Mouse (Mus musculus): Measurements from ENCODE around the gene Kcnk4. TPM values are rescaled to one million over a fixed set of nuclear protein-coding genes. Genes with fewer than 3 reads are reported as not detected.

Kcnk4 gene
- polyA plus RNA-seq, 1 experiment from 2014 or later, result 0.95 TPM

- Histone ChIP-seq H3K9me3 (replicated peaks; ENCODE audit: control insufficient read depth, low read length) (no peaks in the 10 kb centered on the region), H3K4me1 (ENCODE audit: control insufficient read depth, insufficient read depth, low read length) (peaks cover 34% of the 10 kb centered on the region), H3K4me3 (ENCODE audit: low read length) (peak overlapping the region; percentile 61), H3K4me2 (ENCODE audit: low read depth, low read length) (peak overlapping the region; percentile 63), H3K27me3 (ENCODE audit: control insufficient read depth, insufficient read depth, low read length) (no peaks in the 10 kb centered on the region), H3K27ac (ENCODE audit: low read length) (no peak overlapping the region), H3K9ac (ENCODE audit: low read length) (peak overlapping the region; percentile 76), H3K36me3 (ENCODE audit: control insufficient read depth, insufficient read depth) (peaks cover 12% of the 10 kb centered on the region)
- 1% methylated on average over 20 of the region's 20 CpGs for WGBS
- ATAC-seq (replicated peaks; ENCODE audit: extremely low read depth, insufficient read depth, low FRiP score), result no peak; the same call in 1 of the 2 replicates
Observed at GRCm38 (mm10) chr19:6969291-6969664, 35.0 kb upstream of the Kcnk4 start.

DNA sequence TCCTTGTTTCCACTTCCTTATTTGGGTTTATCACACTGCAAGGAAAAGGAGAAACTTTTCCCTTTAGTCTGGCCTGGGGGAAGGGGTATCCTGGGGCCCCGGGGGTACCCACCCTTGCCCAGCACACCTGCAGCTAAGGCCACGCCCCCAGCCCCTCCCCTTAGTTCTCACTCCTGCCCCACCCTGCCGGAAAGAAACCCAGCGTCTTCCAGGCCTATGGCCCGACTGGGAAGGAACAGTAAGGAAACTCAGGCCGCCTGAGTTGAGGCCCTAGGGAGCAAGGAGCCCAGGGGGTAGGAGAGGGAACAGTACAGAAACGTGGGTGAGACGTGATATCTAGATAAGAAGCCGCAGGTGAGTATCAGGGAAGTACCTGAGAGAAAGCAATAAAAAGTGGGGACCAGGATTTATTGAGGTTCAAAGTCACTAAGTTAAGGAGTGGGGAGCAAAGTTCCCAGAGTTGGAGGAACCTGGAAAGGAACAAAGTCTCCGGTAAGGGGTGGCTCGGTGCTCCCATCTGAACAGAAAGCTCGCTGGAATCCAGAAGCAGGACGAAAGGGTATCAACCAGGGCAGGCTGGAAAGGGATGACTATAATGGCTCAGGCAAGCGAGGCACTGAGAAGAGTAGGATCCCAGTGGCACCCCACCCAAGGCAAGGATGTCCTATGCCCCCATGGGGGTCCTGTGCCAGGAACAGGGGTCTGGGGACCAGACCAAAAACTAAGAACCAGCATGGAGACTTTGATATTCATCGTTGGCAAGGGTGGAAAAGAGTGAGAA, 34.4 kb upstream of the Kcnk4 start:
- Histone ChIP-seq H3K4me3 (ENCODE audit: low read length) (peak overlapping the region; percentile 61), H3K27ac (ENCODE audit: low read length) (no peak overlapping the region), H3K4me1 (ENCODE audit: control insufficient read depth, insufficient read depth, low read length) (peaks cover 29% of the 10 kb centered on the region), H3K9ac (ENCODE audit: low read length) (peak overlapping the region; percentile 76), H3K27me3 (ENCODE audit: control insufficient read depth, insufficient read depth, low read length) (no peaks in the 10 kb centered on the region), H3K4me2 (ENCODE audit: low read depth, low read length) (peak overlapping the region; percentile 63), H3K9me3 (replicated peaks; ENCODE audit: control insufficient read depth, low read length) (no peaks in the 10 kb centered on the region), H3K36me3 (ENCODE audit: control insufficient read depth, insufficient read depth) (peaks cover 14% of the 10 kb centered on the region)
- no peak for ATAC-seq (replicated peaks; ENCODE audit: extremely low read depth, insufficient read depth, low FRiP score)
- 16% methylated on average over 15 of the region's 15 CpGs for WGBS

GRCm38 (mm10) chr19:6956461-6956860, 22.1 kb upstream of the Kcnk4 start:
- Histone ChIP-seq H3K4me1 (ENCODE audit: control insufficient read depth, insufficient read depth, low read length) (peaks cover 36% of the 10 kb centered on the region), H3K27ac (ENCODE audit: low read length) (no peak overlapping the region)

GRCm38 (mm10) chr19:6955424-6955823, 21.1 kb upstream of the Kcnk4 start:
- H3K27me3 ChIP-seq (ENCODE audit: control insufficient read depth, insufficient read depth, low read length), result no peaks in the 10 kb centered on the region
- H3K9ac ChIP-seq (ENCODE audit: low read length), result peak overlapping the region; percentile 41; the same call in 1 of the 2 replicates
- no peak overlapping the region for H3K4me3 ChIP-seq (ENCODE audit: low read length)
- peak; percentile 8; the same call in 1 of the 2 replicates for ATAC-seq (replicated peaks; ENCODE audit: extremely low read depth, insufficient read depth, low FRiP score)
- peaks cover 37% of the 10 kb centered on the region for H3K4me1 ChIP-seq (ENCODE audit: control insufficient read depth, insufficient read depth, low read length)
- peak overlapping the region; percentile 36; the same call in 1 of the 2 replicates for H3K27ac ChIP-seq (ENCODE audit: low read length)
- no peak overlapping the region for H3K4me2 ChIP-seq (ENCODE audit: low read depth, low read length)
- 52% methylated on average over 7 of the region's 7 CpGs for WGBS
- no peaks in the 10 kb centered on the region for H3K9me3 ChIP-seq (replicated peaks; ENCODE audit: control insufficient read depth, low read length)
- peaks cover 30% of the 10 kb centered on the region for H3K36me3 ChIP-seq (ENCODE audit: control insufficient read depth, insufficient read depth)

More at GRCm38 (mm10) chr19:6956461-6956860, 22.1 kb upstream of the Kcnk4 start:
- no peak overlapping the region for H3K9ac ChIP-seq (ENCODE audit: low read length)
- H3K4me2 ChIP-seq (ENCODE audit: low read depth, low read length), result no peak overlapping the region
- H3K9me3 ChIP-seq (replicated peaks; ENCODE audit: control insufficient read depth, low read length), result no peaks in the 10 kb centered on the region
- 80% methylated on average over 10 of the region's 10 CpGs for WGBS
- H3K36me3 ChIP-seq (ENCODE audit: control insufficient read depth, insufficient read depth), result peaks cover 30% of the 10 kb centered on the region
- ATAC-seq (replicated peaks; ENCODE audit: extremely low read depth, insufficient read depth, low FRiP score), result no peak
- no peaks in the 10 kb centered on the region for H3K27me3 ChIP-seq (ENCODE audit: control insufficient read depth, insufficient read depth, low read length)
- H3K4me3 ChIP-seq (ENCODE audit: low read length), result no peak overlapping the region

- no peak overlapping the region for H3K27ac ChIP-seq (ENCODE audit: low read length)
- ATAC-seq (replicated peaks; ENCODE audit: extremely low read depth, insufficient read depth, low FRiP score), result no peak
- WGBS, result 51% methylated on average over 9 of the region's 9 CpGs
- H3K4me2 ChIP-seq (ENCODE audit: low read depth, low read length), result no peak overlapping the region
- H3K36me3 ChIP-seq (ENCODE audit: control insufficient read depth, insufficient read depth), result peaks cover 17% of the 10 kb centered on the region
- H3K9ac ChIP-seq (ENCODE audit: low read length), result no peak overlapping the region
- H3K4me3 ChIP-seq (ENCODE audit: low read length), result no peak overlapping the region
- H3K9me3 ChIP-seq (replicated peaks; ENCODE audit: control insufficient read depth, low read length), result no peaks in the 10 kb centered on the region
- H3K4me1 ChIP-seq (ENCODE audit: control insufficient read depth, insufficient read depth, low read length), result peaks cover 43% of the 10 kb centered on the region
- H3K27me3 ChIP-seq (ENCODE audit: control insufficient read depth, insufficient read depth, low read length), result no peaks in the 10 kb centered on the region
Observed at GRCm38 (mm10) chr19:6954046-6954445, 19.7 kb upstream of the Kcnk4 start.

GRCm38 (mm10) chr19:6952712-6953037, 18.4 kb upstream of the Kcnk4 start:
- WGBS, result 5% methylated on average over 3 of the region's 3 CpGs
- H3K9ac ChIP-seq (ENCODE audit: low read length), result peak overlapping the region; percentile 89
- no peak for ATAC-seq (replicated peaks; ENCODE audit: extremely low read depth, insufficient read depth, low FRiP score)
- H3K4me3 ChIP-seq (ENCODE audit: low read length), result peak overlapping the region; percentile 86
- peaks cover 10% of the 10 kb centered on the region for H3K36me3 ChIP-seq (ENCODE audit: control insufficient read depth, insufficient read depth)
- no peaks in the 10 kb centered on the region for H3K27me3 ChIP-seq (ENCODE audit: control insufficient read depth, insufficient read depth, low read length)
- H3K27ac ChIP-seq (ENCODE audit: low read length), result peak overlapping the region; percentile 100
- H3K9me3 ChIP-seq (replicated peaks; ENCODE audit: control insufficient read depth, low read length), result no peaks in the 10 kb centered on the region
- peaks cover 43% of the 10 kb centered on the region for H3K4me1 ChIP-seq (ENCODE audit: control insufficient read depth, insufficient read depth, low read length)
- H3K4me2 ChIP-seq (ENCODE audit: low read depth, low read length), result peak overlapping the region; percentile 85

DNA sequence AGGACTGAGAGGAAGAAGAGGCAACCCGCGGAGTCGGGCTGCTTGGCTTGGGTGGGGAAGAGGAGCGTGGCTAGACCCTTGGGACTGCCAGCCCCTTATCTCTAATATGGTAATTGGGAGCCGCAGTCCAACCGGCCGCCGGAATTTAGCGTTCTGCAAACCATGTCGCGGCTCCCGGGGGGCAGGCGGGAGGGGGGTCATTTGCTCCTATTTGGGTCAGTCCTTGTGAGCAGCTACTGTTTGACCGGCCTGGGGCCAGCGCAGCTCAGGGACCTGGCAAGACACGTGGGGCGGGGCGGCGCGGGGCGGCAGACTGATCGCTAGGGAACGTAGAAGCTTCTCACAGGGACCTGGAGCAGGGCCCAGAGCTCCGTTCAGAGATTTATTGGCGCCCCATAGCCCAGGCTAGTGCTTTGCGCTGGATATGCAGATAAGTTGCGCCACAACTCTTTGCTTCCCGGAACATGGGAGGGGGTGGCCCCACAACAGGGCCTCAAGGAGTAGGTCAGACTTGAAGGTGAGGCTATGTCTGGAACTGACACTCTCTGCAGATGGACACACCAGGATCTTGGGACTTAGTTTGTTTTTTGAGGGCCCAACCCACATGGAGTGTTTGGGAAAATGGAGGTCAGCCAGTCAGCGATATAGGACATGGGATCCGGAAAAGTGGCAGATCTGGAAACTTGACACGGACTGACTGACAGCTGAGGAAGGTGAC, 17.8 kb upstream of the Kcnk4 start:
- H3K4me1 ChIP-seq (ENCODE audit: control insufficient read depth, insufficient read depth, low read length), result peaks cover 43% of the 10 kb centered on the region
- no peaks in the 10 kb centered on the region for H3K9me3 ChIP-seq (replicated peaks; ENCODE audit: control insufficient read depth, low read length)
- peaks cover 10% of the 10 kb centered on the region for H3K36me3 ChIP-seq (ENCODE audit: control insufficient read depth, insufficient read depth)
- peak overlapping the region; percentile 85 for H3K4me2 ChIP-seq (ENCODE audit: low read depth, low read length)
- H3K4me3 ChIP-seq (ENCODE audit: low read length), result peak overlapping the region; percentile 86
- H3K9ac ChIP-seq (ENCODE audit: low read length), result peak overlapping the region; percentile 89
- peak overlapping the region; percentile 100 for H3K27ac ChIP-seq (ENCODE audit: low read length)
- H3K27me3 ChIP-seq (ENCODE audit: control insufficient read depth, insufficient read depth, low read length), result no peaks in the 10 kb centered on the region
- peak; percentile 56 for ATAC-seq (replicated peaks; ENCODE audit: extremely low read depth, insufficient read depth, low FRiP score)
- WGBS, result 2% methylated on average over 31 of the region's 31 CpGs

DNA sequence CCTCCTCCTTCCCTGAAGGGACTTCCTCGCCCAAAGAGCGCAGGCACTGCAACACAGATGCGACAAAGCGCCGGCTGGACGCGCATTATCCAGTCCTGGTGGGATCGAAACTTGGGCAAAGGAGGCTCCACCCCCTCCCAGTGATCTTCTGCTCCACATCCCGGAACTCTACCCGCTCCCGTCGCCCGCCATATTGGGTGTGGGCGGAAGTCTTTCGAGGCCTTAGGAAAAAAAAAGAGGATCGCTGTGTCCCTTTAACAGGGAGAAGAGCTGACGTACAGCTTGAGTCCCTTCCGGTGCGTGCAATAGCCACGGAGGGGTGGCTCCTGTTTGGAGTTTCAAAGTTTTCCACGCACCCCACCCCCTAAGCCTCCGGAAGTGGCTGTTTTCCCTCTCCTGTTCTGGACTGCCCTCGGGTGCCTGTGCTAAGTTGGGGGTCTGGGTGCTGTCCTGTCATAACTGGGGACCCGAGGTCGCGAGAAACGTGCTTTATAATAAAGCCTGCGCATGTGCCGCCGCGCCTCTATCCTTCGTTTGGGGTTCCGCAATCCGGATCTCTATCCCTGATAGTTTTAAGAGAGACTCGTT, 17.2 kb upstream of the Kcnk4 start:
- Histone ChIP-seq H3K4me2 (ENCODE audit: low read depth, low read length) (peak overlapping the region; percentile 85), H3K4me1 (ENCODE audit: control insufficient read depth, insufficient read depth, low read length) (peaks cover 41% of the 10 kb centered on the region), H3K4me3 (ENCODE audit: low read length) (peak overlapping the region; percentile 86), H3K9ac (ENCODE audit: low read length) (peak overlapping the region; percentile 89), H3K9me3 (replicated peaks; ENCODE audit: control insufficient read depth, low read length) (no peaks in the 10 kb centered on the region), H3K27ac (ENCODE audit: low read length) (peak overlapping the region; percentile 100), H3K27me3 (ENCODE audit: control insufficient read depth, insufficient read depth, low read length) (no peaks in the 10 kb centered on the region), H3K36me3 (ENCODE audit: control insufficient read depth, insufficient read depth) (peaks cover 9% of the 10 kb centered on the region; the same call in 1 of the 2 replicates)
- under 1% methylated on average over 35 of the region's 35 CpGs for WGBS
- ATAC-seq (replicated peaks; ENCODE audit: extremely low read depth, insufficient read depth, low FRiP score), result peak; percentile 79

All from heart, embryonic 16.5 days (tissue).